Mouse (Mus musculus) hindbrain, embryonic 12.5 days (tissue): ENCODE measurements around the gene Fstl1. TPM values are rescaled to one million over a fixed set of nuclear protein-coding genes. Genes with fewer than 3 reads are reported as not detected.

Experiments used
- ATAC-seq: fragments of 200-750 bp; cut with Nextera tagmentation; 2 replicates; pipeline ENCODE4 v1.8.0; 2017; ENCODE audit warnings: moderate TSS enrichment; ENCODE audit not compliant: low FRiP score
- H3K27ac ChIP-seq: fragments of 300-500 bp; sonication (generic); 2 replicates; pipeline ENCODE4 v1.5.1; 2016; ENCODE audit warnings: mild to moderate bottlenecking
- H3K27me3 ChIP-seq: fragments of 300-500 bp; sonication (generic); 2 replicates; pipeline ENCODE4 v1.6.1; 2016; ENCODE audit warnings: mild to moderate bottlenecking
- H3K36me3 ChIP-seq: fragments of 300-500 bp; sonication (generic); 2 replicates; pipeline ENCODE4 v1.6.1; 2016; ENCODE audit warnings: mild to moderate bottlenecking
- H3K4me1 ChIP-seq: fragments of 300-500 bp; sonication (generic); 2 replicates; pipeline ENCODE4 v1.6.1; 2016
- H3K4me2 ChIP-seq: fragments of 300-500 bp; sonication (generic); replicated peaks from 2 replicates; pipeline ENCODE4 v1.6.1; 2016; ENCODE audit warnings: mild to moderate bottlenecking
- H3K4me3 ChIP-seq: fragments of 300-500 bp; sonication (generic); 2 replicates; pipeline ENCODE4 v1.5.1; 2016; ENCODE audit warnings: mild to moderate bottlenecking
- H3K9ac ChIP-seq: fragments of 300-500 bp; sonication (generic); 2 replicates; pipeline ENCODE4 v1.6.1; 2016; ENCODE audit warnings: mild to moderate bottlenecking, moderate library complexity
- H3K9me3 ChIP-seq: fragments of 300-500 bp; sonication (generic); replicated peaks from 2 replicates; pipeline ENCODE4 v1.6.1; 2016; ENCODE audit warnings: mild to moderate bottlenecking
- WGBS: fragments of 180-500 bp; shearing (Covaris S2); methylation state at CpG from one replicate; pipeline ENCODE4 v1.1.7; 2016; 5-methylcytosine and 5-hydroxymethylcytosine counted together
- polyA plus RNA-seq: library from polyadenylated mRNA; unstranded; fragments of >200 nt; fragmentation: Nextera tagmentation; extraction: Ambion mirVana; gene quantifications from 2 replicates; pipeline ENCODE4 v1.2.1, GENCODE M21; 2016

The Fstl1 gene
- polyA plus RNA-seq, 1 experiment from 2014 or later, result 328 TPM

DNA sequence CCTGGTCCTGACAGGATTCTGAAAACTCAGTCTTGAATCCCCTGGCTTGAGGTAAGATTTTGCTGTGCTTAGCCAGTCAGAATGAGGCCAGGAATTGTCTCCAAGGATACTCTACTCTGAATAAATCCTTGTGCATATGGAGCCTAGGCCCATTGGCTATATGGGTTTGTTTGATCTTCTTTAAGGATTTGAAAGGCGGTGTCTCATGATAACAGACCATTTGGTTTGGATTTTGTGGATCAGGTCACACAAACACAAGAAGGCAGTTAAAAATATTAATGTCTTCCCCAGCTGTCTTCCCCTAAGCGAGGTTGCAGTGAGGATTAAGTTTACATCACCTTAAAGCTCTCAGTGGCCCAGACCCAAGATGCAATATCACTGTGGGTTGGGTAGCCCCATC, 65.8 kb downstream of the Fstl1 start:
- Histone ChIP-seq H3K4me2 (no peak overlapping the region), H3K4me3 (no peak overlapping the region), H3K27me3 (no peaks in the 10 kb centered on the region), H3K27ac (no peak overlapping the region), H3K9ac (no peak overlapping the region), H3K36me3 (no peaks in the 10 kb centered on the region), H3K4me1 (no peaks in the 10 kb centered on the region), H3K9me3 (no peaks in the 10 kb centered on the region)
- no peak for ATAC-seq
- 88% methylated on average over 2 of the region's 2 CpGs for WGBS

DNA sequence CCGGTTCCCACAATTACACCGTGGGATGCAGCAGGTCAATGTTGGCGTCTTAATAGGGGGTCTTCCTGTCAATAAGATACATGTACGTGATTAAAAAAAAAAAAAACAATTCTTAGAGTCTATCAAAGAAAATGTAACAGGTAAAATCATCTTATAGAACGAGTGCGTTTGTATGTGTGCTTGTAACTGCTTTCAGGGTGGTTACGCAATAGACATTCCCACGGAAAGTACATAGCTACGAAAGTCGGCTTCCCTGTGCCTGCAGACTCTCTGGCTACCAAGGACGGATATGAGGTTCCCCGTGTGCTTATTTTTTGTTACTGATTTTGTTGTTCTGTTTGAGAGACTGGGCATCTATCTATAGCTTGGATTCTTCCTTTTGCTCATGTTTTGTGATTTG, 67.1 kb downstream of the Fstl1 start:
- Histone ChIP-seq H3K4me1 (no peaks in the 10 kb centered on the region), H3K9me3 (no peaks in the 10 kb centered on the region), H3K27me3 (no peaks in the 10 kb centered on the region), H3K9ac (no peak overlapping the region), H3K4me2 (no peak overlapping the region), H3K4me3 (no peak overlapping the region), H3K27ac (no peak overlapping the region), H3K36me3 (no peaks in the 10 kb centered on the region)
- 88% methylated on average over 12 of the region's 12 CpGs for WGBS
- ATAC-seq, result no peak

DNA sequence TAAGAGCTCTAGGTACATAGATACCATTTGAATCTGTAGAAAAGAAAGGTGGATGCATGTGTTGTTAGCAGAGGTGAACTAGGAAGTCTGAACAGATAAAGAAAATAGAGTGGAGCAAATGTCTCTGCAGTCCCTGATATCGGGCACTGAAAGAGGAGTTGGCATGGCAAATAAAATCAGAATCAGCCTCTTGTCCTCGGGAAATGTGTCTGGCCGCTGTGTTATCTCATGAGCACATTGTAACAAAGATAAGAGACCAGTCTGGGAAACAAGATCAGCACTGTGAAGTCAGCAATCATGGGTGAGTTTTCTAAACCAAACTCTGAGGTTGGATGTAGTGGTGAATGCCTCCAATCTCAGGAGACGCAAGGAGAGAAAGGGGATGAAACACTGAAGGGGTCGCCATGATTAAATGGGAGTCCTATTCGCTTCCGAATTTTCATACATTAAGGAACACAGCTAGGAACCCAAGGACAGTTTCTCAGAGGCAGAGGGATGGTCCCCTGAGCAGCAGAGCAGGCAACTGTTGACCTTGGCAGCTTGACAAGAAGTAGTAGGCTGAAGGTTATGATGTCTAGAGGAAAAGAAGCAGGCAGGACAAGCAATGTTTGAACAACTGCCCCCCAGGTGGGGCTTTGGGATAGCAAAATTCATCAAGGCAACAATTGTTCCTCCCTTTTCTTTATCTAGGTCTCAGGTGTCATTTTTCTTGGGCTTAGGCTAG, 68.7 kb downstream of the Fstl1 start:
- H3K27ac ChIP-seq, result no peak overlapping the region
- WGBS, result 79% methylated on average over 7 of the region's 7 CpGs

GRCm38 (mm10) chr16:37847081-37847480, 70.4 kb downstream of the Fstl1 start:
- Histone ChIP-seq H3K36me3 (no peaks in the 10 kb centered on the region), H3K4me3 (no peak overlapping the region), H3K9me3 (no peaks in the 10 kb centered on the region), H3K4me1 (no peaks in the 10 kb centered on the region), H3K27me3 (no peaks in the 10 kb centered on the region), H3K27ac (no peak overlapping the region), H3K4me2 (no peak overlapping the region), H3K9ac (no peak overlapping the region)
- ATAC-seq, result no peak
- WGBS, result 86% methylated on average over 3 of the region's 3 CpGs

More for the DNA sequence above, 68.7 kb downstream of the Fstl1 start:
- H3K9me3 ChIP-seq, result no peaks in the 10 kb centered on the region
- H3K4me1 ChIP-seq, result no peaks in the 10 kb centered on the region
- no peak overlapping the region for H3K9ac ChIP-seq
- H3K4me3 ChIP-seq, result no peak overlapping the region
- no peaks in the 10 kb centered on the region for H3K27me3 ChIP-seq
- ATAC-seq, result no peak
- no peak overlapping the region for H3K4me2 ChIP-seq
- no peaks in the 10 kb centered on the region for H3K36me3 ChIP-seq

GRCm38 (mm10) chr16:37851366-37851765, 74.7 kb downstream of the Fstl1 start:
- Histone ChIP-seq H3K27ac (peak overlapping the region; percentile 23; the same call in 1 of the 2 replicates), H3K4me3 (no peak overlapping the region), H3K4me1 (no peaks in the 10 kb centered on the region), H3K9ac (no peak overlapping the region), H3K4me2 (no peak overlapping the region), H3K9me3 (no peaks in the 10 kb centered on the region), H3K36me3 (no peaks in the 10 kb centered on the region), H3K27me3 (no peaks in the 10 kb centered on the region)
- no peak for ATAC-seq
- WGBS, result 34% methylated on average over 5 of the region's 5 CpGs

DNA sequence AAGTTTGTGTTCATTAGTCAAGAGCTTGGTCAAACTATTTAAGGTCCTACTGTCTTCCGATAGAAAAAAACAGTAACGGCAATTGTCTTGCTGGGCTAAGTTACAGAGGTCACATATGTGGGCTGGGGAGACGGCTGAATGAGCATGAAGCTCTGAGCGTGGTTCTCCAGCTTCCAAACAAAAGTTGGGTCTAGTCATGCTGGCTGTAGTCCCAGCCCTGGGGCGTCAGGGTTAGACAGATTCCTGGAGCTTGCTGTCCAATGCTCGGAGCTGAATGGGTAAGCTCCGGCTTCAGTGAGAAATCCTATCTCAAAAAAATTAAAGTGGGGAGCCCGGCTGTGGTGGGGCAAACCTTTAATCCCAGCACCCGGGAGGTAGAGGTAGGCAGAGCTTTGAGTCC, 76.6 kb downstream of the Fstl1 start:
- Histone ChIP-seq H3K4me3 (no peak overlapping the region), H3K27ac (no peak overlapping the region), H3K4me1 (no peaks in the 10 kb centered on the region), H3K9me3 (no peaks in the 10 kb centered on the region), H3K36me3 (no peaks in the 10 kb centered on the region), H3K9ac (no peak overlapping the region), H3K4me2 (no peak overlapping the region), H3K27me3 (no peaks in the 10 kb centered on the region)
- ATAC-seq, result no peak
- 63% methylated on average over 9 of the region's 9 CpGs for WGBS

DNA sequence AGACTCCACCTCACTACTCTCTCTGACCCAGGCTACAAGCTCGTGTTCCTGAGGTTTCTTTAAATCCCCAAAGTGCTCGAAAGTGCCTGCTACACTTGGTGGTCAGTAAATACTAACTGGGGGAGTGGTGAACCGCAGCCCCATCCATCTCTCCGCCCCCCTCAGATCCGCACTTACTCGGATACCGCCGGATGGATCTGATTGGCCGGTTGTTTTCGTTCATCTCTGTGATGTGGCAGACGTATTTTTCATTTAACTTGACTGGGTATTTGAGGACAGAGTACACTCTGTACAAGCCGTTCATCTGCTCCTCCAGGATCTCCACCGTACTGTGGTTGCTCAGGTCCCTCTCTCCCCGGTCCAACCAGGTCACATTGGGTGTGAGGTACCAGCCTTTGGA, 77.4 kb downstream of the Fstl1 start:
- WGBS, result 70% methylated on average over 14 of the region's 14 CpGs
- Histone ChIP-seq H3K27me3 (no peaks in the 10 kb centered on the region), H3K36me3 (no peaks in the 10 kb centered on the region), H3K4me2 (no peak overlapping the region), H3K9me3 (no peaks in the 10 kb centered on the region), H3K27ac (0 out of 2 replicates have a peak overlapping the region, but pooled peaks have one; percentile 13), H3K4me3 (no peak overlapping the region), H3K4me1 (no peaks in the 10 kb centered on the region), H3K9ac (no peak overlapping the region)
- no peak for ATAC-seq

GRCm38 (mm10) chr16:37854593-37854992, 77.9 kb downstream of the Fstl1 start:
- Histone ChIP-seq H3K4me3 (no peak overlapping the region), H3K4me2 (no peak overlapping the region), H3K4me1 (no peaks in the 10 kb centered on the region), H3K9me3 (no peaks in the 10 kb centered on the region), H3K9ac (no peak overlapping the region), H3K27me3 (no peaks in the 10 kb centered on the region), H3K27ac (no peak overlapping the region), H3K36me3 (no peaks in the 10 kb centered on the region)
- ATAC-seq, result no peak
- WGBS, result 63% methylated on average over 5 of the region's 5 CpGs

DNA sequence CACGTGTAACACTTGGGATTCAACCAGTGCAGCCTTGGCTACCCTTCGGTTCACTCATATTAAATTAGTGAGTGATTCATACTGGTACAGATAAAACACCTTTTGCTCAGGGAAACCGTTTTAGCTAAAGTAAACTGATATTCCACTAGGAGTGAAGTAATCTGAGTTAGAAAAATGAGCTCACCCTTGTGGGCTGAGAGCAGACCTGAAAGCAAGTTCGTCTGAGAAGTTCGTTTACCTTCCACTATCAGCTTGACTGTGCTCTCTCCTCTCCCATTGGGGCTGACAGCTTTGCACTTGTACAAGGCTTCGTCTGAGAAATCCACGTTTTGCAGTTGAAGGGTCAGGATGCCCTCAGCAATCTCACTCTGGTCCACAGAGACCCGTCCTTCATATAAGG, 78.9 kb downstream of the Fstl1 start:
- Histone ChIP-seq H3K36me3 (no peaks in the 10 kb centered on the region), H3K4me3 (no peak overlapping the region), H3K4me1 (no peaks in the 10 kb centered on the region), H3K9ac (no peak overlapping the region), H3K9me3 (no peaks in the 10 kb centered on the region), H3K27me3 (no peaks in the 10 kb centered on the region), H3K27ac (no peak overlapping the region), H3K4me2 (no peak overlapping the region)
- no peak for ATAC-seq
- 73% methylated on average over 8 of the region's 8 CpGs for WGBS

- no peak overlapping the region for H3K27ac ChIP-seq
- no peaks in the 10 kb centered on the region for H3K36me3 ChIP-seq
- ATAC-seq, result no peak
- H3K4me1 ChIP-seq, result no peaks in the 10 kb centered on the region
- no peak overlapping the region for H3K9ac ChIP-seq
- H3K9me3 ChIP-seq, result no peaks in the 10 kb centered on the region
- no peak overlapping the region for H3K4me2 ChIP-seq
- no peak overlapping the region for H3K4me3 ChIP-seq
- no peaks in the 10 kb centered on the region for H3K27me3 ChIP-seq
- 72% methylated on average over 3 of the region's 3 CpGs for WGBS
Observed at GRCm38 (mm10) chr16:37856327-37856726, 79.7 kb downstream of the Fstl1 start.

- Histone ChIP-seq H3K4me2 (no peak overlapping the region), H3K36me3 (no peaks in the 10 kb centered on the region), H3K9ac (no peak overlapping the region), H3K27ac (no peak overlapping the region), H3K4me3 (no peak overlapping the region), H3K9me3 (no peaks in the 10 kb centered on the region), H3K27me3 (no peaks in the 10 kb centered on the region), H3K4me1 (no peaks in the 10 kb centered on the region)
- WGBS, result 43% methylated on average over 8 of the region's 8 CpGs
- ATAC-seq, result no peak
Observed at GRCm38 (mm10) chr16:37857495-37857894, 80.8 kb downstream of the Fstl1 start.

DNA sequence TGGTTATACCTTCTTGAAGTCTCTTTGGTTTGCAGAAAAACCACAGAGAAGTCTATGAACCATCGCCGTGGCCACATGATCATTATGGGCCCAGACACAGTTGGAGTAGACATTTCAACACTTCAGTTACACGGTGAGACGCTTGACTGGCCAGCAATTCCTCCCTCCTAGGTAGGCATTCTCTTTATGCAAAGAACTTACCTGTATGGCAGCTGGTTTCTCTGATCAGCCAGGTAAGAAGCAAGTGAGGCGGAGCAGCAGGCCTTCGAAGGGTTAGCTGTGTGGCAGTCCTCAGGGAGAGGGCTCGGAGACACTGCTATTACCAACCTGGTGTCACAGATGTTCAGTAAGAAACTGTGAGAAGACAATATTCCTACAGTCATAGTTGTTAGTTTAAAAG, 83.5 kb downstream of the Fstl1 start:
- no peaks in the 10 kb centered on the region for H3K9me3 ChIP-seq
- no peak for ATAC-seq
- H3K27ac ChIP-seq, result no peak overlapping the region
- no peak overlapping the region for H3K4me3 ChIP-seq
- no peak overlapping the region for H3K9ac ChIP-seq
- 75% methylated on average over 7 of the region's 7 CpGs for WGBS
- no peaks in the 10 kb centered on the region for H3K27me3 ChIP-seq
- H3K4me1 ChIP-seq, result no peaks in the 10 kb centered on the region
- no peak overlapping the region for H3K4me2 ChIP-seq
- no peaks in the 10 kb centered on the region for H3K36me3 ChIP-seq

DNA sequence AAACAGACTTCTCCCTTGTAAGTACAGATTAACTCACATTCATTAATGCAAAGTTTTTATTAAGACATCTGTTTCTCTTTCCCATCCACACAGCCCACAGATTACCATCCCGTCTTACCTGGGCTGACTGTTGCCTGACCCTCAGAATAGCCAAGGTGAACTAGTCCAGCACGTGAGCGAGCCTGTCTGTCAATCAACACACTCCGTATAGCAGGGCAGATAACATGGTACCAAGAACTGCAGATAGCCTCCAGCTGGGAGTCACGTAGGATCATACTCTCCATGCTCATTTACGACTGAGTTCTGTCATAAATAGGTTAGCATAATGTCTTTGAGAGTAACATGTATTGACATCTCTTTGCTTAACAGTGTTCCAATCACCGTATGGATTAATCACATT, 84.4 kb downstream of the Fstl1 start, which contains the start of gene Gm36028:
Gm36028 (minus strand) TSS at position 118 of the 400 bp plus-strand sequence.
- ATAC-seq, result no peak
- Histone ChIP-seq H3K27me3 (no peaks in the 10 kb centered on the region), H3K27ac (no peak within 1 kb of the TSS), H3K36me3 (no peaks in the 10 kb centered on the region), H3K9me3 (no peaks in the 10 kb centered on the region), H3K9ac (no peak within 1 kb of the TSS), H3K4me3 (no peak within 1 kb of the TSS), H3K4me2 (no peak within 1 kb of the TSS), H3K4me1 (no peaks in the 10 kb centered on the region)
- 89% methylated on average over 7 of the region's 7 CpGs for WGBS
